Mouse (Mus musculus) embryonic fibroblast, embryonic 13.5 days (primary cell): ENCODE results near the gene Pprc1. TPM values are rescaled to one million over a fixed set of nuclear protein-coding genes. Genes with fewer than 3 reads are reported as not detected.

ENCODE experiments used
- H3K27ac ChIP-seq: 2 replicates; pipeline ENCODE4 v1.5.1; 2012; ENCODE audit warnings: low read length, control low read depth, inconsistent platforms; ENCODE audit not compliant: insufficient read depth
- H3K4me1 ChIP-seq: 2 replicates; pipeline ENCODE4 v1.6.1; 2011; ENCODE audit warnings: low read length; ENCODE audit not compliant: control insufficient read depth, insufficient read depth
- H3K4me3 ChIP-seq: 2 replicates; pipeline ENCODE4 v1.5.1; 2011; ENCODE audit warnings: mild to moderate bottlenecking, control low read depth, low read length; ENCODE audit not compliant: insufficient read depth
- CTCF ChIP-seq: IDR thresholded peaks from 2 replicates; pipeline ENCODE4 v1.5.1; 2011; ENCODE audit warnings: mild to moderate bottlenecking, control low read depth, low read length, moderate library complexity, borderline replicate concordance; ENCODE audit not compliant: insufficient read depth
- POLR2A ChIP-seq: IDR thresholded peaks from 2 replicates; pipeline ENCODE4 v1.6.1; 2011; ENCODE audit warnings: low read depth, mild to moderate bottlenecking, control low read depth, low read length, moderate library complexity
- polyA plus RNA-seq: library from polyadenylated mRNA; stranded (reverse); fragments of >200 nt; gene quantifications from 2 replicates; pipeline ENCODE4 v1.2.4, GENCODE M21; 2011; ENCODE audit warnings: low read depth; ENCODE audit not compliant: missing spikeins, insufficient read length

Pprc1 gene
- polyA plus RNA-seq, result 46.9 and 58.0 TPM in 2 replicates

DNA sequence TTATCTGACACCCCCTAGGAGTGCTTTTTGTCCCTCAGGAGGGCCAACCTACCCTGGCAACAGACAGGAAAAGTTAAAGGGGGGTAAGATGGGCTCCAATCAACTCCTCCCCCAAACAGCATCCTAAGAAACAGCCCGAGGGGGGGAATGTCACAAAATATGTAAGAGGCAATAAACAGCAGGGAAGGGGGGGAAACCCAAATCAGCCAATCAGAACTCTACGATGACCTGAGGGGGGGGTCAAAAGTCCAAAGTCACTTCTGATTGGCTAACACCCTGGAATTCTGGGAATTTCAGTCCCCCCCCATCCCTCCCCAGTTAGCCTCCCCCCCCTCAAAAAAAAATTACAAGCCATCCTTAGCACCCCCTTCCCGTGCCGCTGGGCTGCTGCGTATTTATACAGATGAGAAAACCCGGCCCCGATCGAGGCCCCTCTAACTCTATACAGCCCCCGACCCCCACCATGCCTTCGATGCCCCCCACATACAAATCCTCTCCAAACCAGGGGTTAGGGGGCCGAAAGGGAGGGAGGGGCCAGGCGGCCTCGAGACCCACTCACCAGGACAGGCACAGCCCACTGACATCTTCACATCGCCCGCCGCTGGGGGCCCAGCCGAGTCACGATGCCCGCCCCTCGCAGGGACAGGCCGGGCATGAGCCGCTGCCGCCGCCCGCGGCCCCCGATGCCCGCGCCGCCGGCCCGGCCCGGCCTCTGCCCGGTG is at the start of gene Pprc1:
TSS of gene Pprc1 (plus strand) at position 616 of the 722 bp plus-strand sequence.
- TF ChIP-seq CTCF (no peak), POLR2A (peak; percentile 34; the same call in 1 of the 2 replicates)
- Histone ChIP-seq H3K4me3 (peak within 1 kb of the TSS; percentile 76), H3K27ac (peak within 1 kb of the TSS; percentile 88), H3K4me1 (peaks cover 7% of the 10 kb centered on the region; the same call in 1 of the 2 replicates)

DNA sequence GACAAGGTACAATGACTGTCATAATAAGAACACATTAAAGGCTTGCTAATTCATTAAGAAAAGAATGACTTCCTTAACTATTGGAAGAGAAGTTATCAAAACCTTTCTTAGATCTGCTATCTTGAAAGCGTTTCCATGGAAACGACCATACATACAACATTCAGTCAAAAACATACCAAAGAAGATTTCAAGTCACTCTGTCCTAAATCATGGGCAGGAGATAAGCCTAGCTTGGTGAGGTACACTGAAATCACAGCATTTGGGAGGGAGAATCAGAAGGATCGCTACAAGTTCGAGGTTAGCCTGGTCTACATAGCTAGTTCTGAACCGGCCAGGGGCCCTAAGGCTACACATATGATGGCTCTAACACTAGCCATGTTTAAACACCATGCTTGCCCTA is 47.3 kb upstream of the Pprc1 start:
- TF ChIP-seq POLR2A (no peak), CTCF (no peak)
- H3K27ac ChIP-seq, result no peak overlapping the region
- peak overlapping the region; percentile 55 for H3K4me3 ChIP-seq
- H3K4me1 ChIP-seq, result no peaks in the 10 kb centered on the region

DNA sequence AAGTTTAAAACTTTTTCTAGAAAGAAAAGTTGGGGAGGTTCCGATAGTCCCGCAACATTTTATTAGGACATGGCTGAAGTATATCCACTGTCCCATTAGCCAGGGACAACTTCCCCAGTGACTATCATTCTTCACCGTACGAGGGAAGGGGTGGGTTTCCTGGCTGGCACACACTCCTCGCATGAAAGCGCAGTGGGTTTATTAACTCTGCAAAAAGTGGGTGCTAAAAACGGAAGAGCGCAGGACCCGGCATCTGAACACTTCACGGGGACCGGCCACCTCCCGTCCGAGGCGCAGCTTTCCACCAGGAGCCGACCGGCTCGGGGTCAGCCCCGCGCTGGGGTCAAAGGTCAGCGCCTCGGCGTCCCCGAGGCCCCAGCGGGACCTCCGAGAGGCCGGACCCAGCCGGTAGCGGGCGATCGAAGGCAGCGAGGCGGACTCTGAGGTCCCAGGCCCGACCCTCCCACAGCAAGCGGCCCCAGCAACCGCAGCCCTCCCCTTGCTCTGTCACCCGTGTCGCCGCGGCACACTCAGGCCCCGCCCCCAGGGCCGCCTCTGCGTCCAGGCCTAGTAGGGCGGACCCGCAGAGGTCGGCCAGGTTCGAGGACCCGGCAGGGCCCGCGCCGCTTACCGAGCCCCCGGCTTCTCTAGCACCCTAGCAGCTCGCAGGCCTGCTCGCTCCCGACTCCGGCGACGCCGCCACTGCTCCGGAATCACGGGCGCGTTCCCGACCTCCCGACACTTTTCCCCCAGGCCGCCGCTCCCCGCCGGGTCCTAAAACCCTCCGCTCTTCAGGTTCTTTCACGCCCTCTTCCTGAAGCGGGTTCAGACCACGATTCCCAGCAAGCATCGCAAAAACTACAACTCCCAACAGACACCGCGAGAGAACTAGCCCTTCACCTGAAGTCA is 46.6 kb upstream of the Pprc1 start, which contains the start of gene Armh3:
TSS of gene Armh3 (minus strand) at position 704 of the 909 bp plus-strand sequence.
- no peaks in the 10 kb centered on the region for H3K4me1 ChIP-seq
- H3K27ac ChIP-seq, result peak within 1 kb of the TSS; percentile 76
- no peak for TF ChIP-seq CTCF
- TF ChIP-seq POLR2A, result peak; percentile 52
- peak within 1 kb of the TSS; percentile 55 for H3K4me3 ChIP-seq

DNA sequence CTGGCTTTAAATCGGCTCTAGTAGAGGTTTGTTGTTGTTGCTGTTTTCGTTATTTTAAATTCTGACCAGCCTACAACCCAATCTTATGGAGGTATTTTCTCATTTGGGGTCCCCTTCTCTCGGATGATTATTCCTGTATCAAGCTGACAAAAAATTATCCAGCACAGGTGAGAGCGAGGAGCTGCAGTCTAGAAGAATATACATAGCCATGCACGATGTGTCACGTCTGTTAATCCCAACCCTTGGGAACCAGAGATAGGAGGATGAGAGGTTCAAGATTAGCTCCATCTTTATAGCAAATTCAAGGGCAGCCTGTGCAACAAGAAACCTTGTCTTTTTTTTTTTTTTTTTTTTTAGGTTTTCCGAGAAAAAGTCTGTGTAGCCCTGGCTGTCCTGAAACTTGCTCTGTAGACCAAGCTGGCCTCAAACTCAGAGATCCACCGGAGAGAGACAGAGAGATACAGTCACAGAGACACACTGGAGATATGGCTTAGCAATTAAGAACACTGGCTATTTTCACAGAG is 45.9 kb upstream of the Pprc1 start:
- Histone ChIP-seq H3K4me1 (no peaks in the 10 kb centered on the region), H3K4me3 (peak overlapping the region; percentile 35), H3K27ac (no peak overlapping the region)
- TF ChIP-seq CTCF (no peak), POLR2A (peak; percentile 3; the same call in 1 of the 2 replicates)

DNA sequence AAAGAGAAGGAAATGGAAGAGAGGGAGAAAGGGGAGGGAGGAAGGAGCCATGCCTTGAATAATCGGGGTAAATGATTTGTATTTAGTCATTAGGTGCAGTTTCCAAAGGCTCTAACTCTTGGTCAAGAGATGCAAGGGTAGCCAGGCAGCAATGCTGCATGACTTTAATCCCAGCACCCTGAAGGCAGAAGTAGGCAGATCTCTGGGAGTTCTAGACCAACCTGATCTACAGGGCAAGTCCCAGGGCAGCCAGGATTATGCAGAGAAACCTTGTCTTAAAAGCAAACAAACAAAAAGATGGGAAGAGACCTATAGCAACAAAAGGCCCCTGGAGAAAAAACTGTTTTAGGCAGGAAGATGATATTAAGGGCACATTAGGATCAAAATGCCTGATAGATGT is 45.3 kb upstream of the Pprc1 start:
- no peak for TF ChIP-seq POLR2A
- TF ChIP-seq CTCF, result no peak

GRCm38 (mm10) chr19:46002279-46002678 is 42.4 kb upstream of the Pprc1 start:
- H3K4me1 ChIP-seq, result 0 out of 2 replicates have a peak, but pooled peaks cover 5% of the 10 kb centered on the region
- no peak overlapping the region for H3K27ac ChIP-seq
- TF ChIP-seq CTCF, result no peak
- no peak for TF ChIP-seq POLR2A
- H3K4me3 ChIP-seq, result no peak overlapping the region

More for the DNA sequence above, 45.3 kb upstream of the Pprc1 start:
- Histone ChIP-seq H3K4me3 (no peak overlapping the region), H3K27ac (no peak overlapping the region), H3K4me1 (0 out of 2 replicates have a peak, but pooled peaks cover 5% of the 10 kb centered on the region)

DNA sequence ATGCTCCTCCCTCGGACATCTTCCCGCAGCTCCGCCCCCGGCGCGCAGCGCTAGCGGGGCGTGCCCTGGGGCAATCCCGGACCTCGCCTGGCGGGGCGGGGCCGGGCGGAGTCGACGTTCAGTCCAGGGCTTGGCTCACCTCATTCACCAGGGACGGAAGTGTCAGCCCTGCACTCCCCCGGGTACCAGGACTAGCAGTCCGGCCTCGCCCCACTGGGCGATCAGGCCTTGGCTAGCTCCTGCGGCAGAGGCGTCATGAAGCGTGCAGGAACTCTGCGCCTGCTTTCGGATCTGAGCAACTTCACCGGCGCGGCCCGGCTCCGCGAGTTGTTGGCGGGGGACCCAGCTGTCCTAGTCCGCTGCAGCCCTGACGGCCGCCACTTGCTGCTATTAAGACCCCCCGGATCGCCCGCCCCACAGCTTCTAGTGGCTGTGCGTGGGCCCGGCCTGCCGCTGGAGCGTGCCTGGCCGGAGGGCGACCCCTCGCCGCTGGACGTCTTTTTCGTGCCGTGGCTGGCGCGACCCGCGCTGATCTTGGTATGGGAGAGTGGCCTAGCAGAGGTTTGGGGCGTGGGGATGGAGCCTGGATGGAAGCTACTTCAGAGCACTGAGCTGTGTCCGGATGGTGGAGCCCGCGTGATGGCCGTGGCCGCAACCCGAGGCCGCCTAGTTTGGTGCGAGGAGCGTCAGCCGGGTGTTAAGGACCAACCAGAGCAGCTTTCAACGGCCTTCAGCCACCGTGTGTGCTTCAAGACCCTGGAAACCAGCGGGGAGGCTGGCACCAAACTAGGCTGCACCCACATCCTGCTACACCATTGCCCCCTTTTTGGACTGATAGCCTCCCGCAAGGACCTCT is 41.1 kb upstream of the Pprc1 start, which contains the start of gene Hps6:
TSS of gene Hps6 (plus strand) at position 138 of the 856 bp plus-strand sequence.
- Histone ChIP-seq H3K4me1 (0 out of 2 replicates have a peak, but pooled peaks cover 5% of the 10 kb centered on the region), H3K27ac (peak within 1 kb of the TSS; percentile 62)
- TF ChIP-seq CTCF (no peak), POLR2A (peak; percentile 94)

GRCm38 (mm10) chr19:46004814-46005466 is 39.7 kb upstream of the Pprc1 start:
- TF ChIP-seq POLR2A, result no peak
- no peak for TF ChIP-seq CTCF
- Histone ChIP-seq H3K4me1 (0 out of 2 replicates have a peak, but pooled peaks cover 5% of the 10 kb centered on the region), H3K27ac (no peak overlapping the region), H3K4me3 (no peak overlapping the region; the same call in 1 of the 2 replicates)

More for the DNA sequence above, 41.1 kb upstream of the Pprc1 start, which contains the start of gene Hps6:
- H3K4me3 ChIP-seq, result peak within 1 kb of the TSS; percentile 66
